Mouse (Mus musculus): ENCODE results near the gene Gpt2. TPM values are rescaled to one million over a fixed set of nuclear protein-coding genes. Genes with fewer than 3 reads are reported as not detected.

Gene Gpt2
- polyA plus RNA-seq, 2 experiments, result 8.7 to 13.1 TPM

GRCm38 (mm10) chr8:85453256-85453655, 39.1 kb upstream of the Gpt2 start:
- ATAC-seq (ENCODE audit: insufficient read depth) (no peak), DNase-seq (ENCODE audit: low read depth in 3 of 3, low spot score in 3 of 3) (no peak)
- Histone ChIP-seq H3K27ac (no peak overlapping the region), H3K27me3 (ENCODE audit: control insufficient read depth, insufficient read depth, low read length) (no peaks in the 10 kb centered on the region), H3K4me3 (ENCODE audit: insufficient read depth in 1 of 2, low read depth in 2 of 2, low read length in 2 of 2) (no peak overlapping the region), H3K4me1 (replicated peaks; ENCODE audit: control insufficient read depth in 2 of 2, insufficient read depth in 2 of 2, low read length in 1 of 2) (no peaks in the 10 kb centered on the region), H3K9ac (replicated peaks) (no peak overlapping the region), H3K9me3 (ENCODE audit: control insufficient read depth, low read length) (no peaks in the 10 kb centered on the region), H3K4me2 (ENCODE audit: low read depth) (no peak overlapping the region), H3K36me3 (replicated peaks; ENCODE audit: control insufficient read depth, insufficient read depth, low read depth) (no peaks in the 10 kb centered on the region)
- WGBS (ENCODE audit: insufficient replicate concordance), result 80% methylated on average over 2 of the region's 2 CpGs
- TF ChIP-seq EP300 (IDR thresholded peaks at IDR 0.05; ENCODE audit: low read depth) (no peak), CTCF (IDR thresholded peaks at IDR 0.05; ENCODE audit: low read depth) (no peak)

- ATAC-seq (ENCODE audit: insufficient read depth), result no peak
- DNase-seq (ENCODE audit: low read depth in 3 of 3, low spot score in 3 of 3), result no peak
- peaks cover 0 to 2% of the 10 kb centered on the region in 2 experiments; a peak in 2 of 4 replicates for H3K4me1 ChIP-seq (replicated peaks; ENCODE audit: control insufficient read depth in 2 of 2, insufficient read depth in 2 of 2, low read length in 1 of 2)
- TF ChIP-seq CTCF (IDR thresholded peaks at IDR 0.05; ENCODE audit: low read depth) (no peak), EP300 (IDR thresholded peaks at IDR 0.05; ENCODE audit: low read depth) (no peak)
- no peaks in the 10 kb centered on the region for H3K36me3 ChIP-seq (replicated peaks; ENCODE audit: control insufficient read depth, insufficient read depth, low read depth)
- no peak overlapping the region for H3K9ac ChIP-seq (replicated peaks)
- 48% methylated on average over 8 of the region's 8 CpGs for WGBS (ENCODE audit: insufficient replicate concordance)
- no peaks in the 10 kb centered on the region for H3K27me3 ChIP-seq (ENCODE audit: control insufficient read depth, insufficient read depth, low read length)
- no peaks in the 10 kb centered on the region for H3K9me3 ChIP-seq (ENCODE audit: control insufficient read depth, low read length)
- H3K4me2 ChIP-seq (ENCODE audit: low read depth), result no peak overlapping the region
- no peak overlapping the region for H3K27ac ChIP-seq
- no peak overlapping the region for H3K4me3 ChIP-seq (ENCODE audit: insufficient read depth in 1 of 2, low read depth in 2 of 2, low read length in 2 of 2)
Measured at GRCm38 (mm10) chr8:85454750-85455149, 37.6 kb upstream of the Gpt2 start.

DNA sequence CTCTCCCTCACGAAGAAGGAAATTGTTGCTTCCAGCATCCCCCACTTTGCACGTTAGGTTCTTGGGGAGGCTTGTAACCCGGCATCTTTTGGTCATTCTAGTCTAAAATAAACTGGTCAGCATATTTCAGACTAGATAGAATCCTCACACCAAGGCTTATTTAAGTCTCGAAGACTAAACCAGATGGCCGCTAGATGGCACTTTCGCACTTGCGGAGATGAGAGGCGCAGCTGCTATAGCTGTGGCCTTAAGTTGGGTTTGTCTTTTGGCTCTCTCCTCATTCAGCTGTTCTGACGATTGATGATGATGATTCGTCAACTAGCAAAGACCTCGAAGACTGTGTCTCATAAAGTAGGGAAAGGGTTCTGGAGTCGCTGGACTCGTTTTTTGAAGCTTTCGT, 35.8 kb upstream of the Gpt2 start:
- H3K27me3 ChIP-seq (ENCODE audit: control insufficient read depth, insufficient read depth, low read length), result no peaks in the 10 kb centered on the region
- peaks cover 0 to 4% of the 10 kb centered on the region in 2 experiments; a peak in 2 of 4 replicates for H3K4me1 ChIP-seq (replicated peaks; ENCODE audit: control insufficient read depth in 2 of 2, insufficient read depth in 2 of 2, low read length in 1 of 2)
- H3K4me2 ChIP-seq (ENCODE audit: low read depth), result no peak overlapping the region
- H3K4me3 ChIP-seq (ENCODE audit: insufficient read depth in 1 of 2, low read depth in 2 of 2, low read length in 2 of 2), result no peak overlapping the region
- ATAC-seq (ENCODE audit: insufficient read depth) (no peak), DNase-seq (ENCODE audit: low read depth in 3 of 3, low spot score in 3 of 3) (peak; percentile 52 to 57 (median 54))
- H3K27ac ChIP-seq, result no peak overlapping the region
- 8% methylated on average over 14 of the region's 14 CpGs for whole genome bisulfite sequencing (ENCODE audit: insufficient replicate concordance)
- H3K9me3 ChIP-seq (ENCODE audit: control insufficient read depth, low read length), result no peaks in the 10 kb centered on the region
- no peaks in the 10 kb centered on the region for H3K36me3 ChIP-seq (replicated peaks; ENCODE audit: control insufficient read depth, insufficient read depth, low read depth)
- TF ChIP-seq EP300 (IDR thresholded peaks at IDR 0.05; ENCODE audit: low read depth) (no peak), CTCF (IDR thresholded peaks at IDR 0.05; ENCODE audit: low read depth) (peak; percentile 83)
- no peak overlapping the region for H3K9ac ChIP-seq (replicated peaks)

DNA sequence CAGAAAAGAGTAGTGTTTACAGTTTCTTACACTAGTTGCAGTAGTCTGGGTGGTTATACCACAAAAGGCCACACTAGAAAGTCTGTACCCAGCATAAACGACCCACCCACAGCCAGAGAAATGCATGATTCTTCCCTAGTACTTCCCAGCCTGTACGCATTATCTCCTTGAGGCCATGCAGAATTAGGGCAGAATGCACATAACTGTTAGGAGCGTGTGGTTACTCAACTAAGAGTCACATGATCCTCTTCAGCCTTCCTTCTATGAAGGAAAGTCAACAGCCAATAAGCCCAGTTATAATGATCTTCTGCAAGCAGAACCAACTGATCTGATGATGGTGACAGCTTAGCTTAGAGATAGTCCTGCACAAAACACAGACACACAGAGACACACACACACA, 32.8 kb upstream of the Gpt2 start:
- Histone ChIP-seq H3K4me3 (ENCODE audit: insufficient read depth in 1 of 2, low read depth in 2 of 2, low read length in 2 of 2) (no peak overlapping the region), H3K4me2 (ENCODE audit: low read depth) (no peak overlapping the region), H3K36me3 (replicated peaks; ENCODE audit: control insufficient read depth, insufficient read depth, low read depth) (no peaks in the 10 kb centered on the region), H3K27me3 (ENCODE audit: control insufficient read depth, insufficient read depth, low read length) (no peaks in the 10 kb centered on the region), H3K4me1 (replicated peaks; ENCODE audit: control insufficient read depth in 2 of 2, insufficient read depth in 2 of 2, low read length in 1 of 2) (peaks cover 0 to 8% of the 10 kb centered on the region in 2 experiments; a peak in 2 of 4 replicates), H3K27ac (no peak overlapping the region), H3K9me3 (ENCODE audit: control insufficient read depth, low read length) (no peaks in the 10 kb centered on the region), H3K9ac (replicated peaks) (no peak overlapping the region)
- TF ChIP-seq CTCF (IDR thresholded peaks at IDR 0.05; ENCODE audit: low read depth) (no peak), EP300 (IDR thresholded peaks at IDR 0.05; ENCODE audit: low read depth) (peak; percentile 44)
- no peak for DNase-seq (ENCODE audit: low read depth in 3 of 3, low spot score in 3 of 3)
- WGBS (ENCODE audit: insufficient replicate concordance), result 12% methylated on average over 3 of the region's 3 CpGs
- ATAC-seq (ENCODE audit: insufficient read depth), result peak; percentile 59

GRCm38 (mm10) chr8:85460804-85461203, 31.6 kb upstream of the Gpt2 start:
- H3K36me3 ChIP-seq (replicated peaks; ENCODE audit: control insufficient read depth, insufficient read depth, low read depth), result no peaks in the 10 kb centered on the region
- H3K4me2 ChIP-seq (ENCODE audit: low read depth), result no peak overlapping the region
- ATAC-seq (ENCODE audit: insufficient read depth) (no peak), DNase-seq (ENCODE audit: low read depth in 3 of 3, low spot score in 3 of 3) (no peak)
- peaks cover 0 to 8% of the 10 kb centered on the region in 2 experiments; a peak in 2 of 4 replicates for H3K4me1 ChIP-seq (replicated peaks; ENCODE audit: control insufficient read depth in 2 of 2, insufficient read depth in 2 of 2, low read length in 1 of 2)
- H3K9ac ChIP-seq (replicated peaks), result no peak overlapping the region
- no peaks in the 10 kb centered on the region for H3K9me3 ChIP-seq (ENCODE audit: control insufficient read depth, low read length)
- H3K27ac ChIP-seq, result no peak overlapping the region
- H3K4me3 ChIP-seq (ENCODE audit: insufficient read depth in 1 of 2, low read depth in 2 of 2, low read length in 2 of 2), result no peak overlapping the region
- 41% methylated on average over 5 of the region's 5 CpGs for WGBS (ENCODE audit: insufficient replicate concordance)
- no peaks in the 10 kb centered on the region for H3K27me3 ChIP-seq (ENCODE audit: control insufficient read depth, insufficient read depth, low read length)
- TF ChIP-seq CTCF (IDR thresholded peaks at IDR 0.05; ENCODE audit: low read depth), result peak; percentile 44
- TF ChIP-seq EP300 (IDR thresholded peaks at IDR 0.05; ENCODE audit: low read depth), result no peak

All from liver, embryonic 14.5 days (tissue).